Mouse (Mus musculus) myocyte (in vitro differentiated cells): ENCODE data around the gene Snhg11.

Source experiments
- POLR2A ChIP-seq: IDR thresholded peaks from one replicate; pipeline ENCODE4 v1.6.1; 2011; ENCODE audit warnings: low read depth, mild to moderate bottlenecking, control low read depth, moderate library complexity; ENCODE audit not compliant: insufficient read length
- TCF12 ChIP-seq: IDR thresholded peaks from one replicate; pipeline ENCODE4 v1.6.1; 2011; ENCODE audit warnings: mild to moderate bottlenecking, control low read depth; ENCODE audit not compliant: poor library complexity, insufficient read depth, severe bottlenecking

GRCm38 (mm10) chr2:158376798-158377197 is 1.4 kb downstream of the Snhg11 start:
- no peak for TF ChIP-seq POLR2A
- no peak for TF ChIP-seq TCF12
